Mouse (Mus musculus) cortical plate, adult 2 months (tissue): ENCODE results near the gene Grip1. TPM values are rescaled to one million over a fixed set of nuclear protein-coding genes. Genes with fewer than 3 reads are reported as not detected.

Source experiments
- H3K27ac ChIP-seq: fragments of 200-500 bp; 2 replicates; pipeline ENCODE4 v1.5.1; 2012; ENCODE audit warnings: low read length, control low read depth, inconsistent platforms; ENCODE audit not compliant: insufficient read depth
- H3K4me1 ChIP-seq: fragments of 200-500 bp; 2 replicates; pipeline ENCODE4 v1.6.1; 2011; ENCODE audit warnings: low read length; ENCODE audit not compliant: control insufficient read depth, insufficient read depth
- H3K4me3 ChIP-seq: fragments of 200-500 bp; 2 replicates; pipeline ENCODE4 v1.5.1; 2011; ENCODE audit warnings: mild to moderate bottlenecking, low read length, control low read depth; ENCODE audit not compliant: insufficient read depth
- CTCF ChIP-seq: fragments of 200-500 bp; IDR thresholded peaks from 2 replicates; pipeline ENCODE4 v1.5.1; 2011; ENCODE audit warnings: mild to moderate bottlenecking, control low read depth, low read length; ENCODE audit not compliant: insufficient read depth; ENCODE audit errors: extremely low read depth
- POLR2A ChIP-seq: fragments of 200-500 bp; IDR thresholded peaks from 2 replicates; pipeline ENCODE4 v1.6.1; 2011; ENCODE audit warnings: mild to moderate bottlenecking, low read length, control low read depth; ENCODE audit not compliant: insufficient read depth; ENCODE audit errors: extremely low read depth
- polyA plus RNA-seq: library from polyadenylated mRNA; depleted of rRNA; stranded (reverse); fragments of >200 nt; gene quantifications from 2 replicates; pipeline ENCODE4 v1.2.3, GENCODE M21; 2012

The Grip1 gene
- polyA plus RNA-seq, 1 experiment, result 7.8 TPM

DNA sequence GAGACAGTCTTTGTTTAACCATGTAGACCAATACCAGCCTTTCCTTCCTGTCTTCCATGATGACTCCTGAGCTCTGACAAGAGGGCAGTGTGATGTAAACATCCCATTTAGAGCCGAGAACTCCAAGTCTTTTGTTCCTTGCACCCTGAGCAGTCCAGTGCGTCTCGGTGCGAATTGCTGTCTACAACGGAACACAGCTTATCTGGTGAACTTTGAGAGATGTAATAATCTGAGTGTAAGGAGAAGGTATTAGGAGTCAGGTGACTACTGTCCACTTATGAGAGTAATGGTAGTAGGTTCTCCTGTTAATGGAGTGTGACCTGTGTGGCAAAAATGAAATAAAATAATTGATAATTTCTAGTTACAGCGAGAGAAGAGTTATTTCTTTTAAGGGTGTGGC is 97.0 kb downstream of the Grip1 start:
- TF ChIP-seq POLR2A, result no peak
- no peak overlapping the region for H3K4me3 ChIP-seq
- no peak overlapping the region for H3K27ac ChIP-seq
- no peaks in the 10 kb centered on the region for H3K4me1 ChIP-seq

GRCm38 (mm10) chr10:119556346-119556745 is 102.7 kb downstream of the Grip1 start:
- TF ChIP-seq CTCF (no peak), POLR2A (no peak)
- Histone ChIP-seq H3K27ac (no peak overlapping the region), H3K4me1 (no peaks in the 10 kb centered on the region), H3K4me3 (no peak overlapping the region)

- no peak overlapping the region for H3K4me3 ChIP-seq
- H3K4me1 ChIP-seq, result no peaks in the 10 kb centered on the region
- H3K27ac ChIP-seq, result no peak overlapping the region
- TF ChIP-seq CTCF (no peak), POLR2A (no peak)
These were observed 104.8 kb downstream of the Grip1 start for GRCm38 (mm10) chr10:119558432-119558831.

DNA sequence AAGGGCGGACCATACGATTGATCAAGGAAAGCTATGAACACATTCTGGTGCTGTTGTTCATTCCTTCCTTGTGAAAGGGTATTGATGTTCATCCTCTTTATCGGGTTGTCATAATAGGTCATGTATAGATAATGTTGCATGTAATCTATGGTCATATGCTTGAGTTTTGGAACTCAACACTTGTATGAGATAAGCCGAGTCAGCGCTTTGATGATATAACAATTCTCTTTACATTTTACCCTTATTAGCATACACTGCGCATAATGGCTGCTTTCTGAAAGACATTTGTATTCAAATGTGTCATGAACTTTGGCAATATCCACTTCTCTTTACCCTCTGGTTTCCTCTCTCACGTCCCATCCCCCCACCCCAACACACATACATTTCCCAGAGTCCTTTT is 111.2 kb downstream of the Grip1 start:
- Histone ChIP-seq H3K4me1 (no peaks in the 10 kb centered on the region), H3K4me3 (no peak overlapping the region), H3K27ac (no peak overlapping the region)
- TF ChIP-seq POLR2A (no peak), CTCF (no peak)

GRCm38 (mm10) chr10:119573134-119573533 is 119.5 kb downstream of the Grip1 start:
- TF ChIP-seq POLR2A (no peak), CTCF (no peak)
- Histone ChIP-seq H3K27ac (no peak overlapping the region), H3K4me1 (no peaks in the 10 kb centered on the region), H3K4me3 (no peak overlapping the region)

DNA sequence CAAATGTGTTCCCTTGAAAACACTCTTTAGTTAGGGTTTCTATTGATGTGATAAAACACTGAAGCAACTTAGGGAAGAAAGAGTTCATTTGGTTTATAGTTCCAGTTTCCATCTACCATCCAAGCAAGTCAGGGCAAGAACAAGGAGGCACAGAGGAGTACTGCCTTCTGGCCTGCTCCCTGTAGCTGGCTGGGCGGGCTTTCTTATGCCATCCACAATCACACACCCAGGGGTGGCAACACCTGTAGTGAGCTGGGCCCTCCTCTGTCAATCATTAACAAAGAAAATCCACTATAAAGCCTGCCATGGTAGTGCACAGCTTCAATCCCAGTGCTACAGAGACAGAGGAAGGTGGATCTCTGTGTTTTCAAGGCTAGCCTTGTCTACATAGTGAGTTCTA is 122.2 kb downstream of the Grip1 start:
- Histone ChIP-seq H3K4me1 (no peaks in the 10 kb centered on the region), H3K4me3 (no peak overlapping the region), H3K27ac (no peak overlapping the region)
- TF ChIP-seq POLR2A (no peak), CTCF (no peak)

- H3K27ac ChIP-seq, result no peak overlapping the region
- TF ChIP-seq POLR2A (no peak), CTCF (no peak)
- H3K4me1 ChIP-seq, result no peaks in the 10 kb centered on the region
- no peak overlapping the region for H3K4me3 ChIP-seq
These were observed 126.4 kb downstream of the Grip1 start for GRCm38 (mm10) chr10:119580024-119580423.

- H3K4me1 ChIP-seq, result no peaks in the 10 kb centered on the region
- H3K27ac ChIP-seq, result no peak overlapping the region
- no peak overlapping the region for H3K4me3 ChIP-seq
- TF ChIP-seq CTCF (no peak), POLR2A (no peak)
These were observed 131.0 kb downstream of the Grip1 start for GRCm38 (mm10) chr10:119584666-119585065.

DNA sequence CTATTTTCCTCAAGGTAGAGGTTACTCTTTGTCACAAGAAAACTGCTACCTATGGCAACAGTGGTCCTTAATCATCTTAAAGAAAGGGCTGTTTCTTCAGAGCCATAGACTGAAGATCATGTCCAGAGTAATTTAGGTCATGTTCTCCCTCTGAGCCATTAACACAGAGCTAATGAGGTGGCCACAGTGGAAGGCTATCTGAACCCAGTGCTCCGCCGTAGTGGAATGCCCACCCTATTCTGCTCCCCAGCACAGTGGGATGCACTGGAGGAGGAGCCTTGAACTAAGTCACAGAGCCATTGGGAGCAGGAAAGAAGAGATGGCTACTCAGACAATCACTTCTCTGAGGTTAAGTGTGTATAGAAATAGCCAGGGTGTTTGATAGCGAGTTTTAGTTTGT is 133.3 kb downstream of the Grip1 start:
- Histone ChIP-seq H3K4me1 (no peaks in the 10 kb centered on the region), H3K27ac (no peak overlapping the region), H3K4me3 (no peak overlapping the region)
- no peak for TF ChIP-seq CTCF
- no peak for TF ChIP-seq POLR2A

DNA sequence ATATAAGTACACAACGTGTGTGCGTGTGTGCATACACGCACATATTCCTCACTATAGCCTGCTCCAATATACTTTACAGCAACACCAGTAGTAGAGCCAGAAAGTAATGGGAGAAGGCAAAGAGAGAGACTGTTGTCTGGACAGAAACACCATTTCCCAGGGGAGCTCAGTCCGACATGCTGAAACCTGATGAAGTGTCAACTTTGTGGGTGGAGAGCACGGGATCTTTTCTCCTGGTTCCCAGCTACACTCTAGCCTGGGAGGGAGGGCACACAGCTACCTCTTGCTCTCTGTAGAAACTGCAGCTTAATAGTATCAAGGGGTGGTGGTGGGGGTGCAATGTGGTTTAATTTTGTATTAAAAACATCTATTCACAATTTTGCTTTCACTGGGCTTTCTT is 143.2 kb downstream of the Grip1 start:
- no peak overlapping the region for H3K27ac ChIP-seq
- TF ChIP-seq CTCF, result no peak
- no peak for TF ChIP-seq POLR2A
- H3K4me3 ChIP-seq, result no peak overlapping the region
- H3K4me1 ChIP-seq, result no peaks in the 10 kb centered on the region

- no peak overlapping the region for H3K4me3 ChIP-seq
- no peak overlapping the region for H3K27ac ChIP-seq
- no peak for TF ChIP-seq POLR2A
- TF ChIP-seq CTCF, result no peak
- H3K4me1 ChIP-seq, result no peaks in the 10 kb centered on the region
These were observed 153.9 kb downstream of the Grip1 start for GRCm38 (mm10) chr10:119607501-119607900.
